Mouse (Mus musculus): Measurements from ENCODE around the gene Dcst1. TPM values are rescaled to one million over a fixed set of nuclear protein-coding genes. Genes with fewer than 3 reads are reported as not detected.
A peak's percentile ranks its signal among the peaks of the same experiment; 100 is the strongest.

The Dcst1 gene
- total RNA-seq, 1 experiment from 2014 or later = not detected

DNA sequence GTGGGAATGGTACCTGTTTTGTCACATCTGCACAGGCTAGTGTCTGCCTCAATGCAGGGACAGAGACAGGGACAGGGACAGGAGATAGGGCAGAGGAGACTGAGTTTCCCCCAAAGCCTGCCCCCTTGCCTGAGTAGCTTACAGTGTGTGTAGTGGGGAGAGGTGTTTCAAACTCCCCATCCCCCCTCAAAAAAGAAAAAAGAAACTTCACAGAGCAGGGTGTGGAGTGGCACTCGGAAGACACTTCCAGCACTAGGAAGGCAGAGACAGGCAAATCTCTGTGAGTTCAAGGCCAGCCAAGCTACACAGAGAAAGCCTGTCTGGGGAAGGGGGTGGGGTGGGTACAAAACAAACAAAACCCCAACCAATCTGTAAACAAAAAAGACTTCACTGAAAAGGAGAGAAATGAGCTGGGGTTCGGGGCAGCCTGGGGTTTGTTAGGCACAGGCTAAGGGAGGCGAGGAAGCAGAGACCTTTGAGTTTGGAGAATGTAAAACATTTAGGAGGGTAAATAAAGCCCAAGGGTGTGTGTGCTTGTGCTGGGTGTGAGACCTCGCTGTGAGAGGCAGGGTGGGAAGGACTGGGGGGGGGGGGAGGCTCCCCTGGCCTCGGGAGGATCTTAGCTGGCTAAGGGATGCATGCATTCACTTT lies 8.7 kb upstream of the Dcst1 start:
- ATAC-seq (replicated peaks; ENCODE audit: insufficient number of reproducible peaks, low FRiP score, low TSS enrichment, poor library complexity, severe bottlenecking) = no peak

- no peak for ATAC-seq (replicated peaks; ENCODE audit: insufficient number of reproducible peaks, low FRiP score, low TSS enrichment, poor library complexity, severe bottlenecking)
Observed at GRCm38 (mm10) chr3:89367338-89367737, 2.3 kb upstream of the Dcst1 start.

- ATAC-seq (replicated peaks; ENCODE audit: insufficient number of reproducible peaks, low FRiP score, low TSS enrichment, poor library complexity, severe bottlenecking) = no peak
Observed at GRCm38 (mm10) chr3:89365486-89366414, 697 bp upstream of the Dcst1 start.

GRCm38 (mm10) chr3:89364631-89365030 lies 422 bp downstream of the Dcst1 start:
- ATAC-seq (replicated peaks; ENCODE audit: insufficient number of reproducible peaks, low FRiP score, low TSS enrichment, poor library complexity, severe bottlenecking) = no peak

GRCm38 (mm10) chr3:89361675-89362074 lies 3.4 kb downstream of the Dcst1 start, which contains the start of gene Dcst2:
Gene Dcst2 (plus strand): TSS chr3:89361975.
- no peak for ATAC-seq (replicated peaks; ENCODE audit: insufficient number of reproducible peaks, low FRiP score, low TSS enrichment, poor library complexity, severe bottlenecking)

- 0 out of 2 replicates have a peak, but pooled peaks have one; percentile 25 for ATAC-seq (replicated peaks; ENCODE audit: insufficient number of reproducible peaks, low FRiP score, low TSS enrichment, poor library complexity, severe bottlenecking)
Observed at GRCm38 (mm10) chr3:89360237-89360636, 4.8 kb downstream of the Dcst1 start.

DNA sequence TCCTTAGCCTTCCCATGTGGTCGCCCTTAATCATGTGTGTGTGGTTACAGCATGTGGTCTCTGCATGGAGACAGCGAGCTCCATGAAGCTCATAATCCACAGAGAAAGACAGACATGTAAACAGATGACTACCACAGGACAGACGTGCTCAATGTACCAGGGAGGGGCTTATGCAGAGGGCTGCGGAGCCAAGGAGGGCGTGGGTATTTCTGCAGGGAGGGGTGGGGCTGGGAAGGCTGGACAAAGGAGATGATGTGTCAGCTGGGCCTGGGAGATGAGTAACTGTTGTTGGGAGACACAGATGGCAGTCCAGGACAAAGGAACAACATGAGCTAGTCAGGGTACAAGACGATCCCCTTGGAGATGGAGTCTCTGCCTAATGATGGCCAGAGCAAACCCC lies 5.4 kb downstream of the Dcst1 start:
- no peak for ATAC-seq (replicated peaks; ENCODE audit: insufficient number of reproducible peaks, low FRiP score, low TSS enrichment, poor library complexity, severe bottlenecking)

DNA sequence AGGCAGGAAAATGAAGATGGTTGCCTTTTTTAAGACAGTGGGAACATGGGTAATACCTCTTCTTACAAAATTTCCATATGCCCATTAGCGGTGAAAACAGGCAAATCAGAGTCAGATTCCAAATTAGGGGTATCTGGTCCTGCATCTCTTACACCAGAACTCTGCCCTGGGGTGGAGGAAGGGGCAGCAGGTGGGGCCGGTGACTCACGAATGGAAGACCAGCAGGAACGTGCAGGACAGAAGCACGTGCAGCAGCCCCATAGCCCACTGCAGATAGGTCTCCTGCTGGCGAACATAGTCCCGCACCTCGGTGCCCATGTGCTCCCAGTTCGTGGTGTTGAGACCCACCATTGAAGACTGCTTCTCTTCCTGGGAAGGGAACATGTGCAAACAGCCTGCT lies 9.0 kb downstream of the Dcst1 start:
- ATAC-seq (replicated peaks; ENCODE audit: insufficient number of reproducible peaks, low FRiP score, low TSS enrichment, poor library complexity, severe bottlenecking) = no peak

DNA sequence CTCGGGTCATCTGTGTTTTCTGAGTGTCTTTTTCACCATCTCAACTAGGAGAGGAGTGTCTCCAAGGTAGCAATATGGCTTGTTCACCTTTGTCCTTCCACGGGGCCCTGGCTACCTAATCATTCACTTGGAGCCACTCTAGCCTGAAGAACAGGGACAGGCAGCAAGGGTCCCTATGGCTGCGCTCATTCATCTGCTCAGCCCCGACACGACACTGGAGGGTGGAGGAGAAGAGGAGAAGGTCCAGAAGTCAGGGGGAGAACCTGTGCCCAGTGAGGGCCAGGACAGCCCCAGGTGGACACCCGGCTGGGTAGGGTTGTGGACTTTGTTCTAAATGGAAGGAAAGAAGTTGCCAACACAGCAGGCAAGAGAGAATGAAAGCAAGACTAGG lies 9.5 kb downstream of the Dcst1 start:
- ATAC-seq (replicated peaks; ENCODE audit: insufficient number of reproducible peaks, low FRiP score, low TSS enrichment, poor library complexity, severe bottlenecking) = no peak

DNA sequence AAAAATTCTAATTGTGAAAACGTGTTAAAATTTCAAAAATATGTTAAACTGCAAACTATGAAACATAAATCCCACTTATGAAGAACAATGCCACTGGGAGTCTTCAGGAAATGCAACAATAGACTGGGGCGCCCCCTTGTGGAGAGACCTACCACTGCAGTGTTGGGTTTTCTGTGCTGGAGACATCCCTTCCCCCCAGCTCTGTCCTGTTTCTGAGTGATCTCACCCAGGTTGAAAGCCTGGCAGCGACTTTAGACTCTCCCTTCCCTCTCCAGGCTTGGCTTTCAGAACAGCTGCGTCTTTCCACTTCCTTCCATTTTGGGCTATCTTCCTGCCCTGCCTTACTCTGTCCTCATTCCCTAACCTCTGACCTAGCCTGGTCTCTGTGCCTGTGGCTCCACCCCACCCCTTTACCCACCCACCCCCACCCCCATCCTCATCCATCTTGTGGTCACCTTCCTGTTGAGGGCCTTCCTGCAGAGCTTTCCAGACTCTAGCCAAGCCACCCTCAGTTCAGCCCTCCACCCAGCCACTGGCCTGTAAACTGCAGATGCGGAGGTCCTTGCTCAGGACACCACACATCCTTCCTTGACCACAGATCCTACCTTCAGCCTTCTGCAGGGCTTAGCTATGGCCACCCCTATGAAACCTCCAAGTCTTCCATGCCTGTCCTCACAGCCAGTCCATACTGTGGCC lies 10.1 kb downstream of the Dcst1 start:
- peak; percentile 54 for ATAC-seq (replicated peaks; ENCODE audit: insufficient number of reproducible peaks, low FRiP score, low TSS enrichment, poor library complexity, severe bottlenecking)

GRCm38 (mm10) chr3:89351271-89351670 lies 13.8 kb downstream of the Dcst1 start:
- no peak for ATAC-seq (replicated peaks; ENCODE audit: insufficient number of reproducible peaks, low FRiP score, low TSS enrichment, poor library complexity, severe bottlenecking)

GRCm38 (mm10) chr3:89349869-89350501 lies 15.1 kb downstream of the Dcst1 start, which contains the start of gene Adam15:
Gene Adam15 (minus strand): TSS chr3:89349996.
- ATAC-seq (replicated peaks; ENCODE audit: insufficient number of reproducible peaks, low FRiP score, low TSS enrichment, poor library complexity, severe bottlenecking) = peak; percentile 70

DNA sequence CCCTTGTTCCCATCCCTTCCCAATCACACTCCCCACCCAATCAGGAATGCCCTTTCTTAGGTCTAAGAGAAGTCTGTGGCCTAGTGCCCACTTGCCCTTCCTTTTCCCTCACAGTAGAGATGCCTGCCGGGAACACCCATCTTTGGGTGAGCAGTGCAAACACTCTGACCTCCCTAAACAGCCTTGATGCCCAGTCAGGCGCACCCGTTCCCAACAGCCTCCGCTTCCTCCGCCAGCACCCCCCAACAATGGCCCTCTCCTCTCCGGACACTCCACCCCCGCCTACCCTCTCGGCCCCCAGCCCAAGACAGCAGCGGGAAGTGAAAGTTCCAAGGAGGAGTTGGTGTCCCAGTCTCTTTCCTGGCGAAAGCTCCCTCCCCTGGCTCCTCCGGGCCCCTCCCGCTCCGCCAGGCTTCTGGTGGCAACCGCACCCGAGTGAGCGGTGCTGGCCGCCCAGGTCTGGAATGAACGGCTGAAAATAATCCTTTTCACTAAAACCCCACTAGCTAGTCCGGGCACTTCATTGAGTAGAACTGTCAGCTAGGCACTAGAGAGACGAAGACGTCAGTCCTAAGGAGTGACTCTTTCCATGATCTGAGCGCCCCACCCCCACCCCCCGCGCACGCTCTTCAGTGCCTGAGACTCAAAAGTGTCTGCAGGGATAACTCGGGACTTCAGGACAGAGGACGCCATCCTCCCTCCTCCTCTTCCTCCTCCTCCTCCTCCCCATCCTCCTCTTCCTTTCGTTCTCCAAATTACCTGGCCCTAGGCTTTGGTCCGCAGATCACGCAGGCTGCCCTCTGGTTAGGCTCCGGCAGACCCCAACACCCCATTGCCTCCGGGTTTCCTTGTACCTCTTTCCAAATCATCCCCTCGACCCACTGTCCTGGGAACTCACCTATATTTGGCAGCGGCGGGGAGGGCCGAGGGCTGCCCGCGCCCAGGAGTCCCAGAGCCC lies 15.9 kb downstream of the Dcst1 start:
- no peak; the same call in 1 of the 2 replicates for ATAC-seq (replicated peaks; ENCODE audit: insufficient number of reproducible peaks, low FRiP score, low TSS enrichment, poor library complexity, severe bottlenecking)

GRCm38 (mm10) chr3:89347916-89348315 lies 17.1 kb downstream of the Dcst1 start:
- no peak for ATAC-seq (replicated peaks; ENCODE audit: insufficient number of reproducible peaks, low FRiP score, low TSS enrichment, poor library complexity, severe bottlenecking)

DNA sequence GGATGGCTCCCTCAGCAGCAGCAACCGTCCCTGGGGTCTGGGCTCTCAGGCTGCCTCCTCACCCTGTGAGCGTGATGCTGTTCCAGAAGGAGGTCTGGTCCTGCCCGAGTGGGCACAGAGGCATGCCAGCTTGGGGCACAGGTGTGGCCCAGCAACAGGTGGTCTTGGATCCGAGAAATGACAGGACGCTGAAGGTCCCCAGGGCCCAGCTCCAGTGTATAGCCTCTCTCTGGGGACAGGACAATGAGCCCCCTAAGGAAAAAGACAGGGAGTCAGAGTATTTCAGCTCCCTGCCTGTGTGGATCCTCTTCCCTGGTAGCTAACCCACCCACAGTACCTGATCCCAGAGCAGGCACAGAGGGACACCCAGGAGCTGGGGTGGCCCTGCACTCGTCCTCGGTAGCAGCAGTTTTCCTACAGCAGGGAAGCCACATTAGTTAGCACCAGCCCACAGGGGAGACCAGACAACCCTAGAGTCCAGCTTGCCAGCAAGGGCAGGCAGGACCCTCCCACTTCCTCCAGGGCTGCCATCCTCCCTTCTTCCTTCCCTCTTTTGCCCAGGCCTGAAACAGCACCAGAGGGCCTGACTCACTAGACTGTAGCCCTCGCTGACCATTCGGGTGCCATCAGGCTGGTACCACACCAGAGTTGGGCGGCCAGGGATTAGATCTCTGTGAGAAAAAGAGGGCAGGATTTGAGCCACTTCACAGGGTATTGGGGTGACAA lies 18.1 kb downstream of the Dcst1 start:
- peak; percentile 38; the same call in 1 of the 2 replicates for ATAC-seq (replicated peaks; ENCODE audit: insufficient number of reproducible peaks, low FRiP score, low TSS enrichment, poor library complexity, severe bottlenecking)

DNA sequence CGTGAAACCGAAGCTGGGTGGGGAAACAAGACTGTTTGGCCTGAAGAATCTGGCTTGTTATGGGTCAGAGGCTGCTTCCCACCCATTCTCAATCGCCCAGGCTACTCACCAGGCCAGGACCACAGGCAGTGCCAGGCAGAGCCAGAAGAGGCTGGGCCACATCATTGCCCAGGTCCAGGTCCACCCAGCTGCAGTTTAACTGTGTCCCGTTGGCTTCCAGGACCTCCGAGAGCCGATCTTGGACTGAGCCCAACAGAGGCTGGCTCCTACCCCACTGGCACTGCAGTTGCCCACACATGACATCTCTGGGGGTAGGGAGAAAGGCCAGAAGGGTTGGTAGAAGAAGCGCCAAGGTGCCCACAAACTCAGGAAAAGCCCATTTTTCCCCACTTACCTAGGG lies 21.8 kb downstream of the Dcst1 start:
- ATAC-seq (replicated peaks; ENCODE audit: insufficient number of reproducible peaks, low FRiP score, low TSS enrichment, poor library complexity, severe bottlenecking) = no peak

- no peak for ATAC-seq (replicated peaks; ENCODE audit: insufficient number of reproducible peaks, low FRiP score, low TSS enrichment, poor library complexity, severe bottlenecking)
Observed at GRCm38 (mm10) chr3:89341794-89342193, 23.3 kb downstream of the Dcst1 start.
